Mouse (Mus musculus) kidney, embryonic 16.5 days (tissue): ENCODE data around the gene Adnp. TPM values are rescaled to one million over a fixed set of nuclear protein-coding genes. Genes with fewer than 3 reads are reported as not detected.
"Not testable (repeated sequence)": the region's sequence is repeated elsewhere in the genome, so short reads cannot be mapped to it uniquely, and the experiment has no call there.

Experiments
- ATAC-seq: fragments of 200-750 bp; cut with Nextera tagmentation; 2 replicates; pipeline ENCODE4 v1.8.0; 2017; ENCODE audit warnings: moderate TSS enrichment; ENCODE audit not compliant: low FRiP score, low TSS enrichment
- H3K27ac ChIP-seq: fragments of 300-500 bp; sonication (generic); 2 replicates; pipeline ENCODE4 v1.5.1; 2014; ENCODE audit warnings: low read length
- H3K27me3 ChIP-seq: fragments of 300-500 bp; sonication (generic); 2 replicates; pipeline ENCODE4 v1.6.1; 2014; ENCODE audit warnings: low read length, control low read depth, mixed read lengths; ENCODE audit not compliant: insufficient read depth
- H3K36me3 ChIP-seq: fragments of 300-500 bp; sonication (generic); 2 replicates; pipeline ENCODE4 v1.6.1; 2014; ENCODE audit warnings: low read length, control low read depth, mixed read lengths; ENCODE audit not compliant: insufficient read depth
- H3K4me1 ChIP-seq: fragments of 300-500 bp; sonication (generic); 2 replicates; pipeline ENCODE4 v1.6.1; 2014; ENCODE audit warnings: low read length, control low read depth, mixed read lengths; ENCODE audit not compliant: insufficient read depth
- H3K4me2 ChIP-seq: fragments of 300-500 bp; sonication (generic); replicated peaks from 2 replicates; pipeline ENCODE4 v1.6.1; 2014; ENCODE audit warnings: low read depth, low read length
- H3K4me3 ChIP-seq: fragments of 300-500 bp; sonication (generic); 2 replicates; pipeline ENCODE4 v1.5.1; 2014; ENCODE audit warnings: mild to moderate bottlenecking, low read length
- H3K9ac ChIP-seq: fragments of 300-500 bp; sonication (generic); replicated peaks from 2 replicates; pipeline ENCODE4 v1.6.1; 2014; ENCODE audit warnings: low read length
- H3K9me3 ChIP-seq: fragments of 300-500 bp; sonication (generic); 2 replicates; pipeline ENCODE4 v1.6.1; 2016; ENCODE audit warnings: low read length, control low read depth
- WGBS: fragments of 180-500 bp; shearing (Covaris S2); extraction: QIAGEN DNeasy Blood & Tissue Kit; methylation state at CpG from one replicate; pipeline ENCODE4 v1.1.7; 2014; 5-methylcytosine and 5-hydroxymethylcytosine counted together
- polyA plus RNA-seq: library from polyadenylated mRNA; unstranded; fragments of >200 nt; fragmentation: Nextera tagmentation; extraction: Ambion mirVana; gene quantifications from 2 replicates; pipeline ENCODE4 v1.2.1, GENCODE M21; 2015

Adnp gene
- polyA plus RNA-seq, 1 experiment from 2014 or later, result 1.3 TPM

DNA sequence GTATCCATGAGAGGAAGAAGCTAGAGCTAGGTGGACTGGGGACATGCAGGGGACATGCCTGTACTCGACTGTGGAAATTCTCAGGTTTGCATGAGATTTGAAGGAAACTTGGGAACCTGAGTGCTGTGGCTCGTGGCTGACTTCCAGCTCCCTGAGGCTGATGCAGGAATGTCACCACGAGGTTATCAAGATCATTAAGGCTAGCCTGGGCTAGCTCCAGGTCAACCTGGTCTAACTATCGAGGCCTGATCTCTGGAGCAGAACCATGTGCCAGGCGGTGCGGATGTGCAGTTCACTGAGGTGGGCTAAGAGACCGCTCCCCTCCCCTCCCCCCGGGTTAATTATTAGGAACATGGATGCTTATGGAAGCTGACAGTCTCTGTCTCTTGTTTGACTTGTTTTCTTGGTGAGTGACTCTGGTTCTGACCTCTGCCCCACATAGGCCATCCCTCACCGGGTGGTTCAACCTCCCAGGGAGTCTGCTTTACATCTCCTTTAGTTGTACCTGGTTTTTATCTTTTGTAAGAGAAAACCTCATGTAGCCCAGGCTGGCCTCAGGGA, 46.5 kb downstream of the Adnp start:
- H3K9ac ChIP-seq, result no peak overlapping the region
- no peak for ATAC-seq
- WGBS, result 73% methylated on average over 9 of the region's 9 CpGs
- H3K36me3 ChIP-seq, result no peaks in the 10 kb centered on the region
- H3K4me1 ChIP-seq, result peaks cover 46% of the 10 kb centered on the region
- no peak overlapping the region for H3K4me2 ChIP-seq
- H3K27ac ChIP-seq, result peak overlapping the region; percentile 90; the same call in 1 of the 2 replicates
- H3K9me3 ChIP-seq, result no peaks in the 10 kb centered on the region
- H3K27me3 ChIP-seq, result no peaks in the 10 kb centered on the region
- no peak overlapping the region for H3K4me3 ChIP-seq

DNA sequence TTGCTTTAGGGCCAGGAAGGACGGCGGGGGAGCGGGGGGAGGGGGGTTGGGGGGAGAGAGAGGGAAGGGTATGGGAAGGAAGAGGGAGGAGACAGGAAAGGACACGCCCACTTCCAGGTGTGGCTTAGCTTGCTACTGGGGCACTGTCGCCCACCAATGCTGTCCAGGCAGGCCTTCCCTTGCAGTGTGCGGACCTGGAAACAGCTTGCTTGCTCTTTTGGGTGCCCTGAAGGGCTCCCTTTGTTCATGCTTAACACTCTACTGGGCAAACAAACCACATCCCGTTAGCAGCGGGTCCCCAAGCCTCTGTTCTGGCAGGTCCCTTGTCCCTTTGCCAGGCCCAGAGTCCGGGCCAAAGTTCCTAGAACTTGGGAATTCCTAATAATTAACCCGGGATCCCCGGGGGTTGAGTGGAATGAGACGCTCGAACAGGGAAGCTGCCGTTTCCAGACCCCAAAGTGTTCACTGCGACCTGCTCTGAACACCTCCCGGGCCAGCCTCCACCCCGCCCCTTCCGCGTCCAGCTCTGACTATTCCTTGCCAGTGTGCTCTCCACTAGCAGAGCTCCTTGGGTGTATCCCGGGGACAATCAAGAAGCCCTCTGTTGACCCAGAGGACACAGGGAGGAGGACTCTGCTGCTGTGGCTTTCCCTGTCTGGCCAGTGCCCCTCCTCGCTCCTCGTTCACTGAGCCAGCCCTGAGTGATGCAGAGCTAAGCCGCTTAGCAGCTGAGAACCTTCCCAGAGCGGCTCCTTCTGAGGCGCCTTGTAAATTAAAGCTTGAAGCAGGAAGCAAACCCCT, 47.8 kb downstream of the Adnp start:
- Histone ChIP-seq H3K36me3 (no peaks in the 10 kb centered on the region), H3K9ac (peak overlapping the region; percentile 53), H3K4me1 (peaks cover 59% of the 10 kb centered on the region), H3K27me3 (no peaks in the 10 kb centered on the region), H3K9me3 (no peaks in the 10 kb centered on the region), H3K4me2 (peak overlapping the region; percentile 60), H3K27ac (peak overlapping the region; percentile 90), H3K4me3 (peak overlapping the region; percentile 40)
- WGBS, result 3% methylated on average over 23 of the region's 25 CpGs
- peak; percentile 75 for ATAC-seq

DNA sequence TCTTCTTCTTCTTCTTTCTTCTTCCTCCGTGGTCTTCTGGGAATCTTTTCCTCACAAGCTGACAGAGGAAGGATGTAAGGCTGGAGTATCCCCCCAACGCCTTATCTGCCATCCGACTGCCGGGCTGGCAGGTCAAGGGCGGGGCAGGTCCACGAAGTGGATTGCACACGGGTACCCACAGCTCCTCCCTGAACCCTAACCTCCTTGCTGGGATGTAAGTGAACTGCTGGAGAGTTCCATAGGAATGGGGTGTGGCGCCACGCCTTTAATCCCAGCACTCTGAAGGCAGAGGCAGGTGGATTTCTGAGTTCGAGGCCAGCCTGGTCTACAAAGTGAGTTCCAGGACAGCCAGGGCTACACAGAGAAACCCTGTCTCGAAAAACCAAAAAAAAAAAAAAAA, 48.9 kb downstream of the Adnp start:
- H3K4me3 ChIP-seq, H3K9me3 ChIP-seq, H3K36me3 ChIP-seq, H3K27me3 ChIP-seq, ATAC-seq, H3K4me2 ChIP-seq, H3K9ac ChIP-seq, H3K27ac ChIP-seq: not testable (repeated sequence)
- H3K4me1 ChIP-seq, result peaks cover 64% of the 10 kb centered on the region
- 72% methylated on average over 9 of the region's 11 CpGs for WGBS

DNA sequence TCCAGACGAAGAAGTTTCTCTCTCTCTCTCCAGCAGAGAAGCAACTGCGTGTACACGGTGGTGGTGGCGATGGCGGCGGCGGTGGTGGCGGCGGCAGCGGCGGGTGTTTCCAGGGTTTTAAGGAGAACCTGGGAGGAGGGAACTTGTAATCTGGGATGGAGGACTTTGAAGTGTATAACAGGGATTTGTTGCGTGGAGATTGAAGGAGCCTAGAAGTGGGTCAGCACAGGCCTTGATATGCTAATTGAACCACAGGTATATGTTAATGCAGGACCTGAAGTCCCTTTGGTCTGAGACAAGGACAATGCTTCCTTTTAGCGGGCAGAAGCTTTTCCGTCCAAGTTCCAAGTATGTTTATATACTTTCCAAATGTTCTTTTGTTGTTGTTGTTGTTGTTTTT, 50.6 kb downstream of the Adnp start:
- ATAC-seq, result no peak
- Histone ChIP-seq H3K4me1 (peaks cover 54% of the 10 kb centered on the region), H3K27me3 (no peaks in the 10 kb centered on the region), H3K9ac (no peak overlapping the region), H3K27ac (0 out of 2 replicates have a peak overlapping the region, but pooled peaks have one; percentile 10), H3K36me3 (no peaks in the 10 kb centered on the region), H3K4me3 (no peak overlapping the region), H3K4me2 (no peak overlapping the region), H3K9me3 (no peaks in the 10 kb centered on the region)
- WGBS, result 61% methylated on average over 14 of the region's 14 CpGs

DNA sequence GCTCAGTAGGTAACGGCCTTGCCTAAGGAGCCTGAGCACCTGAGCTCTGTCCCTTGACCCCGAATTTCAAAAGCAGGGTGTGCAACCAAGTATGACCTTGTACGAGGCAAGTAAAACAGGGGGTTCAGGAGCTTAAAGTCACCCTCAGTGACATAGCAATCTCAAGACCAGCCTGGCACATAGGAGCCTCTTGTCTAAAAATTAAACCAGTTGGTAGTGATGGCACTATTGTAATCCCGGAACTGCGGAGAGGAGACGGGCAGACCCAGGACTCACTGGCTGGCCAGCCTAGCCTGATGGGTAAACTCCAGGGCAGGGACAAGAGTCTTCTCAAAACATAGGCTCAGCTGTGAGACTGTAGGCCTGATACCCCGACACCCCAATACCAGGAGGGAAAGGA, 51.2 kb downstream of the Adnp start:
- WGBS, result 79% methylated on average over 7 of the region's 7 CpGs
- no peak overlapping the region for H3K9ac ChIP-seq
- no peak for ATAC-seq
- H3K4me1 ChIP-seq, result peaks cover 50% of the 10 kb centered on the region
- H3K9me3 ChIP-seq, result no peaks in the 10 kb centered on the region
- no peaks in the 10 kb centered on the region for H3K27me3 ChIP-seq
- no peak overlapping the region for H3K4me2 ChIP-seq
- H3K27ac ChIP-seq, result peak overlapping the region; percentile 10; the same call in 1 of the 2 replicates
- no peaks in the 10 kb centered on the region for H3K36me3 ChIP-seq
- H3K4me3 ChIP-seq, result no peak overlapping the region

DNA sequence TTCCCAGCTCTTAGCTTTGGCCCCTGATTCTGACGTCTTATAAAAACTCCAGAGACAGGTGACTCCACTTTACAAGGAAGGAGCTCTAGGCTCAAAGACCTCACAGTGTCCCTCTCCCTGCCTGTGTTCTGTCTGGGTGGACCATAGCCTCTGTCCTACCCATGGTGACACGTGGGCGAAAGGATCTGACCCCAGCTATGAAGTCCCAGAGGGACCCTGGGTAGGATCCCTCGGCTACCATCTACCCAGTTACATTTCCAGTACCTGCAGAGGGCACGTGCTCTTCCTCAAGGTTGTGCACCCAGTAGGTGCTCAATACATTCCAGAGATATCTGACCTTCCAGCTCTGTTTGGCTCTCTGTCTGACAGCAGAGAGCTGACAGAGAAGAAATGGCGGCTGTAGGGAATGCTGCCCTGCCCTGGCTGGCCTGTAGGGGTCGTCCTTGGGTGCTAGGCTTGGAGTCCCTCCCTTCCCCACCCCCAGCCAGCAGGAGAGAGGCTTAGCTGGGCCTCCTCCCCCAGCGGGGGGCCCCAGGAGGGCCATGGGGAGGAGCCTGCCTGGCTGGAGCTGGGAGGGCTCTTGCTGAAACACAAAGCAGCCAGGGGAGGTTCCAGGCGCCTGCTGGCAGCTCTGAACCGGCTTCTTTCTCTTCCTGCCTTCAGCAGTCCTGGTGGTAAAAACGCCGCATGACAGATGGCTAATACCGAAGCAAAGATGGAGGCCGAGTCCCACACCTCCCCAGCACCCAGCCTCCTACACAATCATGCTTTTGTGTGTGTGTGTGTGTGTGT, 52.6 kb downstream of the Adnp start:
- H3K4me3 ChIP-seq, result 0 out of 2 replicates have a peak overlapping the region, but pooled peaks have one; percentile 17
- H3K4me2 ChIP-seq, result peak overlapping the region; percentile 47
- H3K27ac ChIP-seq, result peak overlapping the region; percentile 92
- H3K36me3 ChIP-seq, result no peaks in the 10 kb centered on the region
- peaks cover 36% of the 10 kb centered on the region for H3K4me1 ChIP-seq
- H3K27me3 ChIP-seq, result no peaks in the 10 kb centered on the region
- WGBS, result 15% methylated on average over 14 of the region's 14 CpGs
- peak; percentile 91 for ATAC-seq
- peak overlapping the region; percentile 58 for H3K9ac ChIP-seq
- no peaks in the 10 kb centered on the region for H3K9me3 ChIP-seq

DNA sequence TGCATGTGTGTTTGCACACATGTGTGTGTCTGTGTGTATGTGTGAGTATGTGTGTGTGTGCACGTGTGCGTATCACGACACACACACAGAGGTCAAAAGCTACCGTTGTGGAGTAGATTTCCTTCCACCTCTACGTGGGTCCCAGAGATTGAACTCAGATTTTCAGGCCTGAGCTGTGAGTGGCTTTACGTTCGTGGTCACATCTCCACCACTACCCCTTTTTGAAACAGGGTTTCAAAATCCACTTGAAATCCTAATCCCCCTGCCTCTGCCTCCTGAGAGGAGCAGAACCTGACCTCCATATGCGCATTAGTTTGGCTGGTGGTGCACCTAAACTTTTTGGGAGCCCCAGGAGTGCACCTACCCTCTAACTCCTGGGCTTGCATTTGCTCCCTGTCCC, 57.7 kb downstream of the Adnp start:
- no peaks in the 10 kb centered on the region for H3K27me3 ChIP-seq
- no peak overlapping the region for H3K9ac ChIP-seq
- H3K4me1 ChIP-seq, result peaks cover 12% of the 10 kb centered on the region
- WGBS, result 91% methylated on average over 8 of the region's 8 CpGs
- no peaks in the 10 kb centered on the region for H3K9me3 ChIP-seq
- no peaks in the 10 kb centered on the region for H3K36me3 ChIP-seq
- ATAC-seq, result no peak
- no peak overlapping the region for H3K27ac ChIP-seq
- H3K4me2 ChIP-seq, result no peak overlapping the region
- H3K4me3 ChIP-seq, result no peak overlapping the region

DNA sequence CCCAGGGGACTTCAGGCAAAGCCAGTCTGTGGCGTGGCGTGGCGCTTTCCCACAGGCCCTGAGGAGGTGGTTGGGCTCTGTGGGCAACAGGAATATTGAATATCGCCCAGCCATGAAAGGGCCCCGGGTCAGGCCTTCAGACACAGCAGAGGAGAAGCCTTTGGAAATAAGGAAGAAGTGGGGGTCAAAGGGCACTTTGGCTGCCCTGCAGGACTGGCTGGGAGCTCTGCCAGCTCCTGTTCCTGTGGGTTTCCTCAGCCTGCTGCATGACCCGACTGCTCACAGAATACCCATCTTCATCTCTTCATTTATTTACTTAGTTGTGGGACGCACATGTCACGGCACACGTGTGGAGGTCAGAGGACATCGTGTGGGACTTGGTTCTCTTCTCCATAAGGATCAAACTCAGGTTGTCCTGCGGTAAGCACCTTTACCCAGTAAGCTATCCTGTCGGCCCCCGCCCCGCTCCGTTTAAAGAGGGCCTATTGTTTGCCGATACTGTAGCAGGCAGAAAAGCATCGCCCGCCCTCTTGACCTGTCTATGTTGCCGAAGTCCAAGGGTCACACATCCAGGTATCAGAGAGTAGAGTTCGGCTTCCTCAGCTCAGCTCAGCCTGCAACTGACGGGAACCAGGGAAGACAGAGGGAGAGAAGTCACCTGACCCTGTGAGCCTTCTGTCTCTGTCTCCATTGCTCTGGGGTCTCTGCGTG, 59.0 kb downstream of the Adnp start:
- WGBS, result 67% methylated on average over 22 of the region's 22 CpGs
- no peaks in the 10 kb centered on the region for H3K36me3 ChIP-seq
- ATAC-seq, result no peak; the same call in 1 of the 2 replicates
- no peaks in the 10 kb centered on the region for H3K27me3 ChIP-seq
- no peaks in the 10 kb centered on the region for H3K9me3 ChIP-seq
- no peak overlapping the region for H3K9ac ChIP-seq
- no peak overlapping the region for H3K4me2 ChIP-seq
- H3K4me1 ChIP-seq, result peaks cover 6% of the 10 kb centered on the region
- no peak overlapping the region for H3K4me3 ChIP-seq
- H3K27ac ChIP-seq, result no peak overlapping the region

DNA sequence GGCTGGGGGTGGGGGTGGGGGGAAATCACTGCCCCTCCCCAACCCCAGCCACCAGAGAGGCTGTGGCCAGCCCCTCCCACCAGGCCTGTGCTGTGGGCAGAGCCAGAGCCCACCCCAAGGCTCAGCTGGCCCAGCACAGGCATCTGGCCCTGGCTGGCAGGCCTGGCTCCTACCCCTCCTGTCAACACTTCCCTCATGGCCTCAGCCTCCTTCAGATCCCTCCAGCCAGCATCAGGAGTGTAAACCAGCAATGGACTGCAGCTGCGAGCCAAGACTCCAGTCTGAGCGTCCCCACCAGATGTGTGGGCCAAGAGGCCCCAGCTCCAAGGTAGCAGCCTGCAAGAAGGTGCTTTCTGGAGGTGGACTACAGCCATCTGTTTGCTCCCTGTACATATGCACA, 61.5 kb downstream of the Adnp start:
- Histone ChIP-seq H3K27me3 (no peaks in the 10 kb centered on the region), H3K27ac (no peak overlapping the region), H3K4me1 (peaks cover 6% of the 10 kb centered on the region), H3K36me3 (no peaks in the 10 kb centered on the region), H3K9ac (no peak overlapping the region), H3K4me3 (no peak overlapping the region), H3K9me3 (no peaks in the 10 kb centered on the region), H3K4me2 (no peak overlapping the region)
- no peak for ATAC-seq
- 48% methylated on average over 2 of the region's 2 CpGs for WGBS
